Mouse (Mus musculus) embryonic fibroblast, embryonic 13.5 days (primary cell): ENCODE measurements around the gene Ddx50. TPM values are rescaled to one million over a fixed set of nuclear protein-coding genes. Genes with fewer than 3 reads are reported as not detected.

Experiments
- H3K27ac ChIP-seq: 2 replicates; pipeline ENCODE4 v1.5.1; 2012; ENCODE audit warnings: low read length, control low read depth, inconsistent platforms; ENCODE audit not compliant: insufficient read depth
- H3K4me1 ChIP-seq: 2 replicates; pipeline ENCODE4 v1.6.1; 2011; ENCODE audit warnings: low read length; ENCODE audit not compliant: control insufficient read depth, insufficient read depth
- H3K4me3 ChIP-seq: 2 replicates; pipeline ENCODE4 v1.5.1; 2011; ENCODE audit warnings: mild to moderate bottlenecking, control low read depth, low read length; ENCODE audit not compliant: insufficient read depth
- CTCF ChIP-seq: IDR thresholded peaks from 2 replicates; pipeline ENCODE4 v1.5.1; 2011; ENCODE audit warnings: mild to moderate bottlenecking, control low read depth, low read length, moderate library complexity, borderline replicate concordance; ENCODE audit not compliant: insufficient read depth
- POLR2A ChIP-seq: IDR thresholded peaks from 2 replicates; pipeline ENCODE4 v1.6.1; 2011; ENCODE audit warnings: low read depth, mild to moderate bottlenecking, control low read depth, low read length, moderate library complexity
- polyA plus RNA-seq: library from polyadenylated mRNA; stranded (reverse); fragments of >200 nt; gene quantifications from 2 replicates; pipeline ENCODE4 v1.2.4, GENCODE M21; 2011; ENCODE audit warnings: low read depth; ENCODE audit not compliant: missing spikeins, insufficient read length

Ddx50 gene
- polyA plus RNA-seq, 1 experiment = 165 TPM

GRCm38 (mm10) chr10:62668463-62668862, 17.4 kb upstream of the Ddx50 start:
- TF ChIP-seq CTCF (no peak), POLR2A (no peak)
- Histone ChIP-seq H3K4me3 (no peak overlapping the region), H3K4me1 (no peaks in the 10 kb centered on the region)

GRCm38 (mm10) chr10:62668043-62668442, 17.0 kb upstream of the Ddx50 start:
- Histone ChIP-seq H3K4me1 (no peaks in the 10 kb centered on the region), H3K27ac (no peak overlapping the region), H3K4me3 (no peak overlapping the region)
- TF ChIP-seq POLR2A (no peak), CTCF (no peak)

More at GRCm38 (mm10) chr10:62668463-62668862, 17.4 kb upstream of the Ddx50 start:
- no peak overlapping the region for H3K27ac ChIP-seq

- H3K4me3 ChIP-seq = no peak overlapping the region
- no peak for TF ChIP-seq CTCF
- no peak for TF ChIP-seq POLR2A
Measured at GRCm38 (mm10) chr10:62664963-62665590, 14.1 kb upstream of the Ddx50 start.

GRCm38 (mm10) chr10:62664171-62664570, 13.2 kb upstream of the Ddx50 start:
- H3K4me1 ChIP-seq = no peaks in the 10 kb centered on the region
- H3K4me3 ChIP-seq = no peak overlapping the region
- H3K27ac ChIP-seq = no peak overlapping the region
- no peak for TF ChIP-seq CTCF

More at GRCm38 (mm10) chr10:62664963-62665590, 14.1 kb upstream of the Ddx50 start:
- Histone ChIP-seq H3K4me1 (no peaks in the 10 kb centered on the region), H3K27ac (no peak overlapping the region)

GRCm38 (mm10) chr10:62656711-62657110, 5.7 kb upstream of the Ddx50 start:
- no peak overlapping the region for H3K27ac ChIP-seq
- H3K4me3 ChIP-seq = no peak overlapping the region
- H3K4me1 ChIP-seq = no peaks in the 10 kb centered on the region
- TF ChIP-seq CTCF = no peak
- TF ChIP-seq POLR2A = no peak

GRCm38 (mm10) chr10:62651961-62652360, 943 bp upstream of the Ddx50 start:
- no peak for TF ChIP-seq CTCF
- 0 out of 2 replicates have a peak, but pooled peaks have one; percentile 19 for TF ChIP-seq POLR2A
- H3K27ac ChIP-seq = peak overlapping the region; percentile 92
- peaks cover 5% of the 10 kb centered on the region; the same call in 1 of the 2 replicates for H3K4me1 ChIP-seq
- H3K4me3 ChIP-seq = peak overlapping the region; percentile 63

GRCm38 (mm10) chr10:62650358-62650782, 648 bp downstream of the Ddx50 start:
- H3K27ac ChIP-seq = peak overlapping the region; percentile 93
- TF ChIP-seq POLR2A (peak; percentile 42; the same call in 1 of the 2 replicates), CTCF (no peak)
- peaks cover 5% of the 10 kb centered on the region; the same call in 1 of the 2 replicates for H3K4me1 ChIP-seq
- H3K4me3 ChIP-seq = peak overlapping the region; percentile 88

GRCm38 (mm10) chr10:62604161-62604560, 46.9 kb downstream of the Ddx50 start:
- no peak overlapping the region for H3K4me3 ChIP-seq
- H3K27ac ChIP-seq = no peak overlapping the region
- TF ChIP-seq CTCF (no peak), POLR2A (no peak)
- H3K4me1 ChIP-seq = no peaks in the 10 kb centered on the region; the same call in 1 of the 2 replicates

GRCm38 (mm10) chr10:62603233-62604030, 47.6 kb downstream of the Ddx50 start:
- TF ChIP-seq CTCF (no peak), POLR2A (no peak)
- Histone ChIP-seq H3K27ac (no peak overlapping the region), H3K4me1 (no peaks in the 10 kb centered on the region; the same call in 1 of the 2 replicates), H3K4me3 (no peak overlapping the region)
